Mouse (Mus musculus): Measurements from ENCODE around the gene Lrch3.
"Not testable (repeated sequence)": the region's sequence is repeated elsewhere in the genome, so short reads cannot be mapped to it uniquely, and the experiment has no call there.

The Lrch3 gene

GRCm38 (mm10) chr16:32913937-32914881 is at the start of gene Lrch3:
Gene Lrch3 (plus strand): TSS chr16:32914100.
- peak; percentile 93 to 94 for DNase-seq

DNA sequence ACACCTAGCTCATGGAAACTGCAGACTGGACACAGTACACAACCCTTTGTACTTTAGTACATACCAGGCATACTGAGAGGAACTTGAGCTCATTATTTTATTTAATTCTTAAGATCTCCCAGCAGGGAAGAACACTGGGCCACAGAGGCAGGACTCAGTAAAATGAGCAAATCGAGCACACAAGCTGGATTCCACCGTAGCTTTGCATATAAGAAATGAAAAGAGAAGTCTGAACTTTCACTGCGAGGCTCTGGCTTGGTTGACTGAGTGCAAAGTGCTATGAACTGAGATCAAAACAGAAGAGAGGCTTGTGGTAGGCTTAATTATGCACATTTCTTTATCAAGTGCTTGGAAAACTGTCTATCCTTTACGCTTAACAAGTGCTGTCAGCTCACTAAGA is 48.5 kb upstream of the Lrch3 start:
- DNase-seq, result no peak

DNA sequence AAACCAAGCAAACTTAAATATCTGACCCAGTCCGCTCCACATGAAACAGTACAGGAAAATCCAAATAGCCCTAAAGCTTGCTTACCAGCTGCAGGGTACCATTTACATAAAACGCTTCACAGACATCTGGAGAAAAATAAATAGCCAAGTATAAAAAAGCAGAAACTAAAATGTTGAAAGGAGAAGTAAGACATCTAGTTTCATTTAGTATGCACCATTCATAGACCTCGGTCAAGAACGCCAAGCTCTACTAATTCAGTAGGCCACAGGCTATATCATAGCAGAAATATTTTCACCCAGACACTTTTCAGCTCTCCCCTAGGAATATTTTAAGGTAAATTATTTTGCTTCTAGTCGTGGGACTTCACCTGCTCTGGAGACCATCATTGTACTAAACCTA is 47.2 kb upstream of the Lrch3 start:
- DNase-seq, result no peak

- DNase-seq, result peak; percentile 87 to 90
These were observed 45.9 kb upstream of the Lrch3 start for GRCm38 (mm10) chr16:32867919-32868552.

DNA sequence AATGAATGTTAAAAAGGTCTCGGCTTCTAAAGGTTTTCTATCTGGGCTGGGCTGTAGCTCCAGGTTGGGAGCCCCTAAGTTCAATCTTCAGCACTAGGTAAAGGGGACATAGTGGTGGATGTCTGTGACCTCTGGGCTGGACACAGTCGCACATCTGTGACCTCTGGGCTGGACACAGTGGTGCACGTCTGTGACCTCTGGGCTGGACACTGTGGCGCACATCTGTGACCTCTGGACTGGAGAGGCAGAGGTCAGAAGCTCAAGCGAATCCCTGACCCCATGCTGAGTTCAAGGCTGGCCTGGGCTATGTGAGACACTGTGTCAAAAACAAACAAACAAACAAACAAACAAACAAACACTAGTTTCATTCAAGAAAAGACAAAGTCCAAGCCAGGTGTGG is 43.7 kb upstream of the Lrch3 start:
- DNase-seq, result no peak

DNA sequence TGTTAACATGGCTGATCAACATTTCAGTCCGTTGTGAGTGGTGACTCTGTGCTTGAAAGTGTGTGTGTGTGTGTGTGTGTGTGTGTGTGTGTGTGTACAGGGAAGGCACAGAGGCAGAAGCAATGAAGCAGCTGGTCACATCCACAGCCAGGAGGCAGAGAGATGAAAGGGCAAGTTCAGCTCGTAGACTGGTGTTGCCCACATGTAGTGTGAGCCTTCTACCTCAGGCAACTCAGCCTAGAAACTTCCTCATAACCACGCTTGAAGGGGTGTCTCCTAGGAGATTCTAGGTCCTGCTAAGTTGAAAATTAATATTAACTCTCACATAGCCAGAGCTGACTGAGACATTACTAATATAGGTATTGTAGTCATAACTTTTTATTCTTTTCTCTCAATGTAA is 40.5 kb upstream of the Lrch3 start:
- no peak for DNase-seq

DNA sequence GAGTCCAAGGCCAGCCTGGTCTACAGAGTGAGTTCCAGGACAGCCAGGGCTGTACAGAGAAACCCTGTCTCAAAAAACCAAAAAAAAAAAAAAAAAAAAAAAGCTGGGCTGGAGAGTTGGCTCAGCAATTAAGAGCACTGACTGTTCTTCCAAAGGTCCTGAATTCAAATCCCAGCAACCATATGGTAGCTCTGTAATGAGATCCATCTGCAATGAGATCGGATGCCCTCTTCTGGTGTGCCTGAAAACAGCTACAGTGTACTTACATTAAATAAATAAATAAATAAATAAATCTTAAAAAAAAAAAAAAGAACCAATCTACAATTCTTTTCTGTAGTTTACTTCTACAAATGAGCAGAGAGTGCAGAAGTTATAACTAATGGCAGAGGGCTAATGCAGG is 38.6 kb upstream of the Lrch3 start:
- not testable (repeated sequence) for DNase-seq

DNA sequence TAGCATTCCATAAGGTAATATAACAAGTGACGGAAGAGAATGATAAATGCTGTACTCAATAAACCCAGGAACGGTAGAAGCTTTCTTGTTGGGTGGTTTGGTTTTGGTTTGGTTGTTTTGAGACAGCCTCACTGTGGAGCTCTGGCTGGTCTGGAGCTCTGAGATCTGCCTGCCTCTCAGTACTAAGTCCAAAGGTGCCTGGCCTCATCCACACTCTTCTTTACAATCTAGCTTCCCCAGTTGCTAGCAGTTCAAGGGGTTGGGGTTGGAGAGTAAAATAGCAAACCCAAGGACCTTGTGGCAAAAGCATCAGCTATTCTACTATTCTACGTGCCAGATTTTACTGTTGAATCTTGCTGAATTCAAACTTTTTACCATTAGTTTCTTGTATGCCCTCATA is 38.1 kb upstream of the Lrch3 start:
- DNase-seq, result no peak

GRCm38 (mm10) chr16:32876831-32877230 is 37.1 kb upstream of the Lrch3 start:
- DNase-seq, result no peak

- peak; percentile 95 to 96 for DNase-seq
These were observed 36.4 kb upstream of the Lrch3 start, which contains the start of the genes Fyttd1 and Rubcn for GRCm38 (mm10) chr16:32877343-32878156. Gene Fyttd1 (plus strand): TSS chr16:32877500. Gene Rubcn (minus strand): TSS chr16:32877766.

DNA sequence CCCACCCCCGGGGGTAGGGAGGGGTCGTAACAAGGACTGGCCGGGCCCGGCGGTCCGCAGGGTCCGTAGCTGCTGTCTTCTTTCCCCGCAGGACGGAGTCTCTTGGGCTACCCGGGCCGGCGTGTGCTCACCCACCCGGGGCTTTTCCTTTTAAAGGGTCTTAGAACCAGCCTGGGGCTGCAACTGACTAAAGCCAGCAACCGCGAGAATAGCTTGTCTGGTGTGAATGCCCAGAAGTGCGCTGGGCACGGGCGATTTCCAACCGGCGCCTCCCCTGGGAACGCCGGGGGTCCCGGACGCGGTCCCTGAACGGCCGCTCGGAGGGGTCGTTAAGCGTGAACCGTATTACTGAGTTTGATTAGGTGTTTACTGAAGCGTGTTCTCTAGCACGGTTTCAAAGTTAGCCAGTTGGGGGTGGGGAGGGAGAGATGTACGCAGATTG is 35.7 kb upstream of the Lrch3 start:
- DNase-seq, result peak; percentile 9 to 27

- DNase-seq, result no peak
These were observed 34.7 kb upstream of the Lrch3 start for GRCm38 (mm10) chr16:32878972-32879926.

GRCm38 (mm10) chr16:32881538-32881937 is 32.4 kb upstream of the Lrch3 start:
- no peak for DNase-seq

DNA sequence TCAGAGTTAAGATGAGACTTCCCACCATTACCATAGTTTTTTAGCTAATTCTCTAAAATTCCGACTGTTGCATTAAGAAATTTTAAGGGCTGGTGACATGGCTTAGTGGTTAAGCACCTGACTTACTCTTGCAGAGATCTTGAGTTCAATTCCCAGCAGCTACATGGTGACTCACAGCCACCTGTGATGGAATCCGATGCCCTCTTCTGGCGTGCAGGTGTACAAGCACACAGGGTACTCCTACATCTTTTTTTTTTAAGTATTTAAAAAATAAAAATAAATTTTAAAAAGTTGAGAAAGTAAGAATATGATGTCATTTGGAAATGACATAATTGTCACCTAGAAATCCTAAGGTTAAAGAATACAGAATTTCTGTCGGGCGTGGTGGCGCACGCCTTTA is 25.9 kb upstream of the Lrch3 start:
- no peak for DNase-seq

GRCm38 (mm10) chr16:32889881-32890280 is 24.0 kb upstream of the Lrch3 start:
- no peak for DNase-seq

GRCm38 (mm10) chr16:32896126-32896525 is 17.8 kb upstream of the Lrch3 start:
- no peak for DNase-seq

- DNase-seq, result no peak
These were observed 12.4 kb upstream of the Lrch3 start for GRCm38 (mm10) chr16:32901360-32902050.

DNA sequence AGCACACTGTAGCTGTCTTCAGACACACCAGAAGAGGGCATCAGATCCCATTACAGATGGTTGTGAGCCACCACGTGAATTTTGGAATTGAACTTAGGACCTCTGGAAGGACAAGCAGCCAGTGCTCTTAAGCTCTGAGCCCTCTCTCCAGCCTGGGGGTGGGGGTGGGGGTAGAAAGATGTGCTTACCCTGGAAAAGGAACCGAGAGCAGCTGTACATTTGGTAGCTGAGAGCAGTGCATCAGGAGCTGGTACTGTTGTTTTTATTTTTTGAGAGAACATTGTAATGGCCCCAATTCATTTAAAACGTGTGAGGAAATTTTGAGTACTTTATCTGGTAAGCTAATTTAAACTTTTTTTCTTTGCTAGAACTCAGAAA is 11.9 kb upstream of the Lrch3 start:
- DNase-seq, result no peak

DNA sequence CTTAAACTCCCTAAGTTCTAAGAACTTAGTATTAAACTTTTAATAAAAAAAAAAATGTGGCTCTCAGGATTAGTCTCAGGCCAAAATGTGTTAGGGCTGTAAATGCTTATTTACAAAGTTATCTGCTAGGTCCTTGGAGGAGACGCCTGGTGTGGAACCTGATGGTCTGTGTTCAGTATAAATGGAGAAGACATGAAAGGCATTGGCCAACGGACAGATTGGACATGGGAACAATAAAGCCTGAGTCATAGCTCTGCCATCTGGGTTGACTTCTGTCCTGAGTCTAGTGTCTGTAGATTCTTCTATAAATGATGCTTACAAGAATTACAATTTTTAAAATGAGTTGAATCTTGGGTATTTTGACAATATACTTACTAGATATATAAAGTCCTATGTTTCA is 7.7 kb upstream of the Lrch3 start:
- DNase-seq, result no peak

- DNase-seq, result no peak
These were observed 7.2 kb upstream of the Lrch3 start for GRCm38 (mm10) chr16:32906727-32907126.

DNA sequence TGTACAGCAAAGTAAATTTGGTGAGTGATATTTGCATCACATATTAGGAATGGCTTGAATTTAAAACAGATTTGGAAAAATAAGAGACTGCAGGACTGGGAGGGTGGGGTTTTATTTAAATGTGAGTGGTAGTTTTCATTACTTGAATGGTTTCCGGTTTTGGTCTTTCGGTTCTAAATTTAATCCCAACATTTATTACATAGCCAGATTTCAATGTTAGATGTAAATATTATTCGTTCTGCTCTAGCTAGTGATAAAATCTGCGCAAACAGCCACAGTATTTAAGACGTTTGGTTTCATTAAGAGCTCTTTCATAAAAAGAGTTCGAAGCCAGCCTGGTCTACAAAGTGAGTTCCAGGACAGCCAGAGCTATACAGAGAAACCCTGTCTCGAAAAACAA is 688 bp upstream of the Lrch3 start:
- DNase-seq, result no peak
